Comparison of ENCODE assay signal across 13 mouse cellular contexts in genomic region chr7:54781939-54782520, GRCm38 (mm10). TPM values are rescaled to one million over a fixed set of nuclear protein-coding genes. Genes with fewer than 3 reads are reported as not detected.
A peak's percentile ranks its signal among the peaks of the same experiment; 100 is the strongest.
DNase-seq lines count a peak whose midpoint lies in the region; ATAC-seq and TF ChIP-seq lines count a peak whose summit lies in the region.
"Had no signal": no experiment of that assay in that cellular context is flagged by ENCODE, and none has a peak within 500 bp of the region (broad histone marks: within the 10 kb centered on the region; RNA-seq: fewer than 3 reads in every experiment).

No protein-coding gene starts in this region.

- no peak overlapping the region for H3K4me3 ChIP-seq in forebrain, embryonic 11.5 days (ENCODE audit: low read depth, low read length)
- H3K4me3 ChIP-seq in forebrain, embryonic 10.5 days: no peak overlapping the region
- H3K4me3 ChIP-seq in forebrain, embryonic 16.5 days (replicated peaks; ENCODE audit: low read length): no peak overlapping the region
- no peak overlapping the region for H3K4me3 ChIP-seq in midbrain, embryonic 15.5 days
- H3K4me3 ChIP-seq: liver, embryonic 12.5 days had no signal

- no peak overlapping the region for H3K4me2 ChIP-seq in forebrain, embryonic 11.5 days (ENCODE audit: low read depth, low read length, severe bottlenecking)
- H3K4me2 ChIP-seq in forebrain, embryonic 16.5 days (ENCODE audit: low read length): no peak overlapping the region
- no peak overlapping the region for H3K4me2 ChIP-seq in midbrain, embryonic 15.5 days
- H3K4me2 ChIP-seq: liver, embryonic 12.5 days had no signal

- no peaks in the 10 kb centered on the region for H3K9me3 ChIP-seq in forebrain, embryonic 11.5 days (ENCODE audit: control insufficient read depth, low read length)
- H3K9me3 ChIP-seq in forebrain, embryonic 10.5 days: no peaks in the 10 kb centered on the region
- no peaks in the 10 kb centered on the region for H3K9me3 ChIP-seq in forebrain, embryonic 16.5 days (ENCODE audit: control insufficient read depth, low read length)
- H3K9me3 ChIP-seq in midbrain, embryonic 15.5 days: no peaks in the 10 kb centered on the region
- H3K9me3 ChIP-seq: liver, embryonic 12.5 days had no signal

- peaks cover 2% of the 10 kb centered on the region; the same call in 1 of the 2 replicates for H3K27me3 ChIP-seq in forebrain, embryonic 11.5 days (ENCODE audit: control insufficient read depth, insufficient read depth, low read length)
- H3K27me3 ChIP-seq in forebrain, embryonic 10.5 days (ENCODE audit: poor library complexity, severe bottlenecking): peaks cover 25% of the 10 kb centered on the region
- H3K27me3 ChIP-seq in forebrain, embryonic 16.5 days (replicated peaks; ENCODE audit: control insufficient read depth, insufficient read depth, low read length): peaks cover 2% of the 10 kb centered on the region; the same call in 1 of the 2 replicates
- no peaks in the 10 kb centered on the region for H3K27me3 ChIP-seq in midbrain, embryonic 15.5 days (replicated peaks)
- H3K27me3 ChIP-seq: liver, embryonic 12.5 days had no signal

- TF ChIP-seq CTCF in brain, embryonic 14.5 days (IDR thresholded peaks at IDR 0.05; ENCODE audit: borderline replicate concordance, extremely low read depth, insufficient read depth, insufficient read length): no peak

- no peak for DNase-seq in forebrain, embryonic 11.5 days (ENCODE audit: low spot score)
- DNase-seq in forebrain, embryonic 10.5 days (ENCODE audit: extremely low spot score, low spot score): no peak
- DNase-seq in brain, embryonic 14.5 days (ENCODE audit: low read depth): peak; percentile 91
- DNase-seq in urinary bladder, adult 18-20 months (ENCODE audit: low spot score in 2 of 2): no peak
- no peak for DNase-seq in spleen, postnatal 10 days (ENCODE audit: low spot score in 2 of 2)
- DNase-seq in kidney, postnatal 36 days: no peak
- DNase-seq: adrenal gland, adult 2 months; heart, adult 11 months had no signal

- no peaks in the 10 kb centered on the region for H3K36me3 ChIP-seq in forebrain, embryonic 11.5 days (ENCODE audit: control insufficient read depth, insufficient read depth, low read length)
- H3K36me3 ChIP-seq in forebrain, embryonic 10.5 days (replicated peaks): no peaks in the 10 kb centered on the region
- H3K36me3 ChIP-seq in forebrain, embryonic 16.5 days (ENCODE audit: control insufficient read depth, insufficient read depth): no peaks in the 10 kb centered on the region
- no peaks in the 10 kb centered on the region for H3K36me3 ChIP-seq in midbrain, embryonic 15.5 days (replicated peaks)
- H3K36me3 ChIP-seq: liver, embryonic 12.5 days had no signal

- H3K9ac ChIP-seq in forebrain, embryonic 11.5 days (ENCODE audit: low read length): no peak overlapping the region
- no peak overlapping the region for H3K9ac ChIP-seq in forebrain, embryonic 16.5 days (replicated peaks; ENCODE audit: low read depth, low read length)
- H3K9ac ChIP-seq in midbrain, embryonic 15.5 days: no peak overlapping the region
- H3K9ac ChIP-seq: liver, embryonic 12.5 days had no signal

- H3K4me1 ChIP-seq in forebrain, embryonic 11.5 days (replicated peaks; ENCODE audit: control insufficient read depth, insufficient read depth, low read length): 0 out of 2 replicates have a peak, but pooled peaks cover 3% of the 10 kb centered on the region
- peaks cover 14% of the 10 kb centered on the region for H3K4me1 ChIP-seq in forebrain, embryonic 10.5 days
- H3K4me1 ChIP-seq in forebrain, embryonic 16.5 days (replicated peaks; ENCODE audit: control insufficient read depth, insufficient read depth, low read length): peaks cover 7% of the 10 kb centered on the region
- H3K4me1 ChIP-seq in midbrain, embryonic 15.5 days: no peaks in the 10 kb centered on the region
- H3K4me1 ChIP-seq: liver, embryonic 12.5 days had no signal

- H3K27ac ChIP-seq in forebrain, embryonic 11.5 days (ENCODE audit: low read depth, low read length): no peak overlapping the region
- no peak overlapping the region for H3K27ac ChIP-seq in forebrain, embryonic 10.5 days
- no peak overlapping the region for H3K27ac ChIP-seq in forebrain, embryonic 16.5 days (ENCODE audit: low read length)
- no peak overlapping the region for H3K27ac ChIP-seq in midbrain, embryonic 15.5 days
- H3K27ac ChIP-seq: kidney, postnatal 0 days; liver, embryonic 12.5 days; stomach, postnatal 0 days had no signal

- ATAC-seq in forebrain, embryonic 11.5 days (replicated peaks; ENCODE audit: low FRiP score): peak; percentile 82
- ATAC-seq in forebrain, embryonic 16.5 days: peak; percentile 89
- ATAC-seq in midbrain, embryonic 15.5 days (replicated peaks): peak; percentile 94
- ATAC-seq: liver, embryonic 12.5 days had no signal

- TF ChIP-seq POLR2A in brain, embryonic 14.5 days (IDR thresholded peaks at IDR 0.05; ENCODE audit: borderline replicate concordance, extremely low read depth, insufficient read depth, insufficient read length, poor library complexity, severe bottlenecking): no peak

- WGBS in forebrain, embryonic 11.5 days: 13% methylated on average over 3 of the region's 3 CpGs
- WGBS in forebrain, embryonic 10.5 days: 33% methylated on average over 3 of the region's 3 CpGs
- 8% methylated on average over 3 of the region's 3 CpGs for WGBS in forebrain, embryonic 16.5 days
- 32% methylated on average over 3 of the region's 3 CpGs for WGBS in midbrain, embryonic 15.5 days

RNA-seq across cellular contexts. Expression of gene Luzp2, which starts 53.3 kb away (rescaled TPM):
- polyA plus RNA-seq in forebrain, embryonic 11.5 days (2014; fragmentation: Nextera tagmentation; extraction: Ambion mirVana): 2.1 and 2.2 TPM in 2 replicates
- polyA plus RNA-seq in forebrain, embryonic 10.5 days (2016; fragmentation: Nextera tagmentation; extraction: Ambion mirVana): 0.60 and 0.87 TPM in 2 replicates
- polyA plus RNA-seq in brain, embryonic 14.5 days (2012; rRNA removed): 7.8 and 16.7 TPM in 2 replicates
- 24.0 and 29.4 TPM in 2 replicates for polyA plus RNA-seq in forebrain, embryonic 16.5 days (2015; fragmentation: Nextera tagmentation; extraction: Ambion mirVana)
- 48.7 and 55.5 TPM in 2 replicates for polyA plus RNA-seq in midbrain, embryonic 15.5 days (2015; fragmentation: Nextera tagmentation; extraction: Ambion mirVana)
- polyA plus RNA-seq: liver, embryonic 12.5 days had no signal
